Mouse (Mus musculus): ENCODE data around the gene Olfr1396. TPM values are rescaled to one million over a fixed set of nuclear protein-coding genes. Genes with fewer than 3 reads are reported as not detected.

Olfr1396 gene
- polyA plus RNA-seq (2016; fragmentation: Nextera tagmentation; extraction: Ambion mirVana), result not detected in 2 replicates

DNA sequence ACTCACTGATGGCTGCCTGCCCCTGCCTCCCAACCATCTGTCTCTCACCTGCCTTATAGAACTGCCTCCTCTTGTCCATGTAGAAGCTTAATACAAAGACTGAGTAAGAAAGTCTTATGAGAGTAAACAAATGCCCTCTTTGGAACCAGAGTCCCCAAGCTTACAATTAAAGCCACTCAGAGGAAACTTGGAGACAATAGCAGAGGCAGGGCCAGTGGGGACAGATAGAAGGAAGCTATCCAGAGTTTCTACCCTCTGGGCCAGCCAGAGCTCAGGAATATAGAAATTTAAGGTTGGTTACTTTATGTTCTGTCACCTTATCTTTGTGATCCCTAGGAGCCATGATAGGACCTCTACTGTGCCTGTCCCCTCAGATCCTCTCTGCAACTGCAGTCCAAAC lies at the start of gene Olfr1396:
Gene Olfr1396, minus strand, starts transcription at position 101 of the 400 bp plus-strand sequence.
- Histone ChIP-seq H3K4me1 (no peaks in the 10 kb centered on the region), H3K4me2 (no peak within 1 kb of the TSS), H3K36me3 (replicated peaks) (no peaks in the 10 kb centered on the region), H3K27ac (no peak within 1 kb of the TSS), H3K9ac (no peak within 1 kb of the TSS), H3K9me3 (no peaks in the 10 kb centered on the region), H3K27me3 (no peaks in the 10 kb centered on the region), H3K4me3 (replicated peaks) (no peak within 1 kb of the TSS)
- ATAC-seq (ENCODE audit: low FRiP score), result no peak

- WGBS, result 92% methylated on average over 2 of the region's 2 CpGs
- ATAC-seq (ENCODE audit: low FRiP score), result no peak
- H3K9ac ChIP-seq, result no peak overlapping the region
Measured at GRCm38 (mm10) chr11:49156821-49157814, 42.4 kb upstream of the Olfr1396 start.

DNA sequence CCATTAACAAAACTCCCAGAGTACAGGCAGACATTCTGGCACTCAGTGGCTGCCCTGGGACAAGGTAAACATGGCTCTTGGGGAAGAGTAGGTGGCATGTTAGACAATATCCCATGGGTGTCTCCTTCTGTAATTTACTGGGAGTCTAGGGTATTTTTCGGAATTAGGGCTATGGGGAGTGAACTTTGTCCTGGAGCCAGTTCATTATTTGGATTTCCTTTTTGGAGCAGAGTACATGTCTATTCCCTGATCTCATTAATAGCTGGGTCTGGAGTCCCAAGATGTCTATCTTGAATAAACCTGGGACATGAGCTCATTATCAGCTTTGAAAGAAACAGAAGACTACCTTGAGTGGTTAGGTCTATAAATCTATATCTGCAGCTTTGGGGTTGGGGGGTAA lies 39.4 kb upstream of the Olfr1396 start, which contains the start of gene Olfr1394:
Gene Olfr1394, plus strand, starts transcription at position 301 of the 400 bp plus-strand sequence.
- WGBS, result 90% methylated on average over 1 of the region's 1 CpGs
- no peaks in the 10 kb centered on the region for H3K9me3 ChIP-seq
- H3K4me3 ChIP-seq (replicated peaks), result no peak within 1 kb of the TSS
- H3K4me2 ChIP-seq, result no peak within 1 kb of the TSS
- H3K27ac ChIP-seq, result no peak within 1 kb of the TSS
- H3K36me3 ChIP-seq (replicated peaks), result no peaks in the 10 kb centered on the region
- H3K9ac ChIP-seq, result no peak within 1 kb of the TSS
- no peaks in the 10 kb centered on the region for H3K4me1 ChIP-seq
- no peaks in the 10 kb centered on the region for H3K27me3 ChIP-seq
- no peak for ATAC-seq (ENCODE audit: low FRiP score)

More at GRCm38 (mm10) chr11:49156821-49157814, 42.4 kb upstream of the Olfr1396 start:
- no peaks in the 10 kb centered on the region for H3K36me3 ChIP-seq (replicated peaks)
- H3K27ac ChIP-seq, result no peak overlapping the region
- H3K9me3 ChIP-seq, result no peaks in the 10 kb centered on the region
- H3K4me1 ChIP-seq, result no peaks in the 10 kb centered on the region
- H3K4me2 ChIP-seq, result no peak overlapping the region
- H3K4me3 ChIP-seq (replicated peaks), result no peak overlapping the region
- no peaks in the 10 kb centered on the region for H3K27me3 ChIP-seq

- no peaks in the 10 kb centered on the region for H3K27me3 ChIP-seq
- H3K4me3 ChIP-seq (replicated peaks), result no peak within 1 kb of the TSS
- H3K4me1 ChIP-seq, result no peaks in the 10 kb centered on the region
- 97% methylated on average over 6 of the region's 6 CpGs for WGBS
- no peaks in the 10 kb centered on the region for H3K9me3 ChIP-seq
- no peak for ATAC-seq (ENCODE audit: low FRiP score)
- no peak within 1 kb of the TSS for H3K27ac ChIP-seq
- H3K4me2 ChIP-seq, result no peak within 1 kb of the TSS
- no peak within 1 kb of the TSS for H3K9ac ChIP-seq
- H3K36me3 ChIP-seq (replicated peaks), result no peaks in the 10 kb centered on the region
Measured at GRCm38 (mm10) chr11:49141974-49142373, 27.3 kb upstream of the Olfr1396 start, which contains the start of gene Olfr1395. Olfr1395 (plus strand) TSS chr11:49142274.

- WGBS, result 84% methylated on average over 2 of the region's 2 CpGs
- ATAC-seq (ENCODE audit: low FRiP score), result no peak
Measured at GRCm38 (mm10) chr11:49124169-49124568, 9.5 kb upstream of the Olfr1396 start.

DNA sequence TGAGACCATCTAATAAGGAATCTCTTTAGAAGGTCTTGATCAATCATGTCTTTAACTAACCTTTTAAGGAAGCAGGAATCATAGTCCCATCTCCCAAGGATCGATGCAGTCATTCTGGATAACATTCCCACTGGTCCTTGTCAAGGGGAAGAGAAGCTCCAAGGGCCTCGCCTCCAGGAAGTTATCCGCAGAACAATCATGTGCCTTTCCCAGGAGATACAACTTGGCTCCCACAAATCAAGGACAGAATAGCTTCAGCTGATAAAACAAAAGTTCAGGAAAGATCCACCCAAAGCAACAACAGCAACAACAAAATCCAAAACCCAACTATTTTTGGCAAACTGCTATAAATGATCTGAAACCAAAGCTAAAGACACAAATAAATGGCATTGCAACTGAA lies 5.0 kb upstream of the Olfr1396 start:
- Histone ChIP-seq H3K4me2 (no peak overlapping the region), H3K36me3 (replicated peaks) (no peaks in the 10 kb centered on the region), H3K9me3 (no peaks in the 10 kb centered on the region), H3K4me3 (replicated peaks) (no peak overlapping the region), H3K27ac (no peak overlapping the region), H3K4me1 (no peaks in the 10 kb centered on the region), H3K9ac (no peak overlapping the region), H3K27me3 (no peaks in the 10 kb centered on the region)
- no peak for ATAC-seq (ENCODE audit: low FRiP score)
- 87% methylated on average over 3 of the region's 3 CpGs for WGBS

More at GRCm38 (mm10) chr11:49124169-49124568, 9.5 kb upstream of the Olfr1396 start:
- Histone ChIP-seq H3K36me3 (replicated peaks) (no peaks in the 10 kb centered on the region), H3K4me2 (no peak overlapping the region), H3K27me3 (no peaks in the 10 kb centered on the region), H3K4me3 (replicated peaks) (no peak overlapping the region), H3K9ac (no peak overlapping the region), H3K9me3 (no peaks in the 10 kb centered on the region), H3K27ac (no peak overlapping the region), H3K4me1 (no peaks in the 10 kb centered on the region)

GRCm38 (mm10) chr11:49114158-49114557 lies 516 bp downstream of the Olfr1396 start:
- Histone ChIP-seq H3K27me3 (no peaks in the 10 kb centered on the region), H3K9ac (no peak overlapping the region), H3K36me3 (replicated peaks) (no peaks in the 10 kb centered on the region), H3K4me3 (replicated peaks) (no peak overlapping the region), H3K9me3 (no peaks in the 10 kb centered on the region), H3K27ac (no peak overlapping the region), H3K4me1 (no peaks in the 10 kb centered on the region), H3K4me2 (no peak overlapping the region)
- 72% methylated on average over 2 of the region's 2 CpGs for WGBS
- ATAC-seq (ENCODE audit: low FRiP score), result no peak

- WGBS, result 89% methylated on average over 6 of the region's 6 CpGs
- H3K36me3 ChIP-seq (replicated peaks), result no peaks in the 10 kb centered on the region
- no peaks in the 10 kb centered on the region for H3K9me3 ChIP-seq
- no peaks in the 10 kb centered on the region for H3K4me1 ChIP-seq
- no peak overlapping the region for H3K4me2 ChIP-seq
- ATAC-seq (ENCODE audit: low FRiP score), result no peak
- H3K27me3 ChIP-seq, result no peaks in the 10 kb centered on the region
- H3K9ac ChIP-seq, result no peak overlapping the region
- H3K27ac ChIP-seq, result no peak overlapping the region
- H3K4me3 ChIP-seq (replicated peaks), result no peak overlapping the region
Measured at GRCm38 (mm10) chr11:49112624-49113219, 2.0 kb downstream of the Olfr1396 start.

DNA sequence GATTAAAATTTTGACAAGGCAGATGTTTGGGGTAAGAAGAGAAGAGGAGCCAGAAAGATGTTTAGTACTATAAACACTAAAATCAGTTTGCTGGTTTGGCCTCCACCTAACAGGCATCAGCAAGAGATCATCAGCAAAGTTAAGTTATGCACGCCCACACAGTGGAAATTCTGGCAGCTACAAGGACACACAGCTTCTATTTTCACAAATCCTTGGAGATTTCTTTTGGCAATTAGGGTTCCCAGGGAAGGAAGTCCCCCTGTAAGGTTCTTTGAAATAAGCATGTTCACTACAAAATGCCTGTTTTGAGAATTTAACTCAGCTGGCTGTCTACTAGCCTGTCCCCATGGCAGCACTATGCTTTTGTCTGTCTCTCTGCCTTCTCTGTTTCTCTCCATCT lies 3.7 kb downstream of the Olfr1396 start:
- Histone ChIP-seq H3K4me2 (no peak overlapping the region), H3K4me3 (replicated peaks) (no peak overlapping the region), H3K27me3 (no peaks in the 10 kb centered on the region), H3K27ac (no peak overlapping the region), H3K9me3 (no peaks in the 10 kb centered on the region), H3K9ac (no peak overlapping the region), H3K4me1 (no peaks in the 10 kb centered on the region), H3K36me3 (replicated peaks) (no peaks in the 10 kb centered on the region)
- 57% methylated on average over 1 of the region's 1 CpGs for WGBS
- no peak for ATAC-seq (ENCODE audit: low FRiP score)

- Histone ChIP-seq H3K27ac (no peak overlapping the region), H3K4me3 (replicated peaks) (no peak overlapping the region), H3K4me2 (no peak overlapping the region), H3K36me3 (replicated peaks) (no peaks in the 10 kb centered on the region), H3K27me3 (no peaks in the 10 kb centered on the region), H3K9me3 (no peaks in the 10 kb centered on the region), H3K9ac (no peak overlapping the region), H3K4me1 (no peaks in the 10 kb centered on the region)
- WGBS, result 39% methylated on average over 1 of the region's 1 CpGs
- ATAC-seq (ENCODE audit: low FRiP score), result no peak
Measured at GRCm38 (mm10) chr11:49108833-49109232, 5.8 kb downstream of the Olfr1396 start.

GRCm38 (mm10) chr11:49107650-49108537 lies 6.8 kb downstream of the Olfr1396 start:
- H3K9me3 ChIP-seq, result no peaks in the 10 kb centered on the region

DNA sequence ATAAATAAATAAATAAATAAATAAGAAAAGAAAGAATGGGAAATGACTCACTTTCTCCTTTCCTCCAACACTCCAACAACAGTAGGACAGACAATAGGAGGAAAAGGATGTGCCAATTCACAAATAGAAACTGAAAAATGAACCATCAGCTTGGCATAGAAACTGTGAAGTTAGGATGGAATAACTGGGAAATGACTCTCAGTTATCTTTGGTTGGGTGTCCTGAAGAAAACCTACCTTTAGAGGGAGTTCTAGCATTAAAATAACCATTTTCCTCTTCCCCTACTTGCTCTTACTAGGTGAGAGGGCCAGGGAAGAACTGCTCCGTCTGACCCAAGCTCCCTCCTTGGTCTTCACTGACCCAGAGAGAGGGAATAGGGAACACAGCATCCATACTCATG lies 8.9 kb downstream of the Olfr1396 start:
- Histone ChIP-seq H3K4me2 (no peak overlapping the region), H3K27me3 (no peaks in the 10 kb centered on the region), H3K4me3 (replicated peaks) (no peak overlapping the region), H3K27ac (no peak overlapping the region), H3K9ac (no peak overlapping the region), H3K9me3 (no peaks in the 10 kb centered on the region), H3K4me1 (no peaks in the 10 kb centered on the region), H3K36me3 (replicated peaks) (no peaks in the 10 kb centered on the region)
- no peak for ATAC-seq (ENCODE audit: low FRiP score)
- WGBS, result 69% methylated on average over 1 of the region's 1 CpGs

More at GRCm38 (mm10) chr11:49107650-49108537, 6.8 kb downstream of the Olfr1396 start:
- ATAC-seq (ENCODE audit: low FRiP score), result no peak
- Histone ChIP-seq H3K27ac (no peak overlapping the region), H3K4me2 (no peak overlapping the region), H3K9ac (no peak overlapping the region), H3K4me1 (no peaks in the 10 kb centered on the region), H3K4me3 (replicated peaks) (no peak overlapping the region), H3K36me3 (replicated peaks) (no peaks in the 10 kb centered on the region), H3K27me3 (no peaks in the 10 kb centered on the region)
- 62% methylated on average over 10 of the region's 10 CpGs for WGBS

Measured in forebrain, embryonic 12.5 days (tissue).